Mouse (Mus musculus): Measurements from ENCODE around the gene Ttc27. TPM values are rescaled to one million over a fixed set of nuclear protein-coding genes. Genes with fewer than 3 reads are reported as not detected.

The Ttc27 gene
- polyA plus RNA-seq, 1 experiment from 2014 or later: 20.9 TPM

GRCm38 (mm10) chr17:74807509-74808248 is 90.1 kb downstream of the Ttc27 start:
- Histone ChIP-seq H3K9me3 (replicated peaks; ENCODE audit: low read length) (no peaks in the 10 kb centered on the region), H3K4me1 (replicated peaks; ENCODE audit: insufficient read depth, low read length) (no peaks in the 10 kb centered on the region), H3K9ac (ENCODE audit: low read depth, low read length) (no peak overlapping the region), H3K36me3 (ENCODE audit: insufficient read depth, low read length) (no peaks in the 10 kb centered on the region), H3K4me2 (ENCODE audit: low read length) (no peak overlapping the region), H3K27ac (no peak overlapping the region), H3K4me3 (replicated peaks; ENCODE audit: low read depth, low read length) (no peak overlapping the region), H3K27me3 (ENCODE audit: insufficient read depth, low read length) (no peaks in the 10 kb centered on the region)
- DNase-seq (ENCODE audit: low spot score) (no peak), ATAC-seq (replicated peaks; ENCODE audit: low FRiP score, low read depth) (no peak)
- 71% methylated on average over 9 of the region's 9 CpGs for WGBS
- no peak for TF ChIP-seq CTCF (IDR thresholded peaks at IDR 0.05; ENCODE audit: low read depth)

- no peak overlapping the region for H3K4me2 ChIP-seq (ENCODE audit: low read length)
Measured at GRCm38 (mm10) chr17:74808330-74808729, 90.8 kb downstream of the Ttc27 start.

DNA sequence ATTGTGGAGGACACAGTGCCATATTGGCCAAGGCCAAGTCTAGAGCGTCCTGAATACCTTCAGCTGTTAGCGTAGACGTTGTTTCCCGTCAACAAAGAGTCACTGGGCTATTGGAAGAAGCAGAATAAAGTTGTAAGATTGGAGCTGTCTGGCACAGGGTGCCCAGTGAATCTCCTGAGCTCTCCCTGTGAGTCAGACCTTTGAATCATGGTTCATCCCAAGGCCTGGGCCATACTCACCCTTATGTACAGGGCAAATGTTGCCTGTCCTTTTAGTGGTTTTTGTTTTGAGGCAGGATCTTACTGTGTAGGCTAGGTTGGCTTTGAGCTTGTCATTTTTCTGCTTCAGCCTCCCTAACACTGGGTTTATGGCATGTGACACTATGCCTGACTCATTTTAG is 91.4 kb downstream of the Ttc27 start:
- no peak for ATAC-seq (replicated peaks; ENCODE audit: low FRiP score, low read depth)
- WGBS: 85% methylated on average over 4 of the region's 4 CpGs
- no peaks in the 10 kb centered on the region for H3K36me3 ChIP-seq (ENCODE audit: insufficient read depth, low read length)

More at GRCm38 (mm10) chr17:74808330-74808729, 90.8 kb downstream of the Ttc27 start:
- H3K36me3 ChIP-seq (ENCODE audit: insufficient read depth, low read length): no peaks in the 10 kb centered on the region
- 74% methylated on average over 1 of the region's 1 CpGs for WGBS
- H3K4me3 ChIP-seq (replicated peaks; ENCODE audit: low read depth, low read length): no peak overlapping the region
- ATAC-seq (replicated peaks; ENCODE audit: low FRiP score, low read depth) (no peak), DNase-seq (ENCODE audit: low spot score) (no peak)
- TF ChIP-seq CTCF (IDR thresholded peaks at IDR 0.05; ENCODE audit: low read depth): no peak
- H3K4me1 ChIP-seq (replicated peaks; ENCODE audit: insufficient read depth, low read length): no peaks in the 10 kb centered on the region
- no peak overlapping the region for H3K27ac ChIP-seq
- no peaks in the 10 kb centered on the region for H3K27me3 ChIP-seq (ENCODE audit: insufficient read depth, low read length)
- no peaks in the 10 kb centered on the region for H3K9me3 ChIP-seq (replicated peaks; ENCODE audit: low read length)
- H3K9ac ChIP-seq (ENCODE audit: low read depth, low read length): no peak overlapping the region

GRCm38 (mm10) chr17:74810892-74811625 is 93.5 kb downstream of the Ttc27 start:
- no peaks in the 10 kb centered on the region for H3K36me3 ChIP-seq (ENCODE audit: insufficient read depth, low read length)
- H3K27me3 ChIP-seq (ENCODE audit: insufficient read depth, low read length): no peaks in the 10 kb centered on the region
- TF ChIP-seq CTCF (IDR thresholded peaks at IDR 0.05; ENCODE audit: low read depth): peak; percentile 88
- no peak overlapping the region for H3K4me3 ChIP-seq (replicated peaks; ENCODE audit: low read depth, low read length)
- peak; percentile 88 for DNase-seq (ENCODE audit: low spot score)
- H3K9me3 ChIP-seq (replicated peaks; ENCODE audit: low read length): no peaks in the 10 kb centered on the region
- WGBS: 21% methylated on average over 3 of the region's 3 CpGs
- H3K27ac ChIP-seq: no peak overlapping the region
- H3K4me1 ChIP-seq (replicated peaks; ENCODE audit: insufficient read depth, low read length): no peaks in the 10 kb centered on the region
- ATAC-seq (replicated peaks; ENCODE audit: low FRiP score, low read depth): peak; percentile 61
- no peak overlapping the region for H3K9ac ChIP-seq (ENCODE audit: low read depth, low read length)
- H3K4me2 ChIP-seq (ENCODE audit: low read length): no peak overlapping the region

More for the DNA sequence above, 91.4 kb downstream of the Ttc27 start:
- Histone ChIP-seq H3K9me3 (replicated peaks; ENCODE audit: low read length) (no peaks in the 10 kb centered on the region), H3K4me1 (replicated peaks; ENCODE audit: insufficient read depth, low read length) (no peaks in the 10 kb centered on the region), H3K27ac (no peak overlapping the region), H3K4me3 (replicated peaks; ENCODE audit: low read depth, low read length) (no peak overlapping the region), H3K9ac (ENCODE audit: low read depth, low read length) (no peak overlapping the region), H3K27me3 (ENCODE audit: insufficient read depth, low read length) (no peaks in the 10 kb centered on the region), H3K4me2 (ENCODE audit: low read length) (no peak overlapping the region)
- no peak for DNase-seq (ENCODE audit: low spot score)
- no peak for TF ChIP-seq CTCF (IDR thresholded peaks at IDR 0.05; ENCODE audit: low read depth)

DNA sequence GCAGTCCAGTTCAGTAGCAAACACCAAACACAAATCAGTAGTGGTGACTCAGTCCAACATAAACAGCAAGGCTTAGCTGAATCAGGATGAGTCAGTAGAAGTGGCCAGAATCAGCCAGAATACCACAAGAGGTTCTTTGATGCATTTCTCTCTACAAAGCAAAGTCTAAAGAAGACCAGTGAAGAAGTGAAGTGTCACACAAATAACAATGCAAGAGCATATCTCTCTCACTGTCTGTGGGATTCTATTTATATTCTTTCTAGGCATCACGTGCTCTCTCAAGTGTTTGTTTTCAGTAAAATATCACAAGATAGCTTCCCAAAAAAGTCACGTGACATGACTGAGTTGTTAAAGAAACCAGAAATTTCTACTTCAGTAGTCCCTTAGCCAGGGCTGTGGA is 102.2 kb downstream of the Ttc27 start:
- no peak for ATAC-seq (replicated peaks; ENCODE audit: low FRiP score, low read depth)
- no peak for DNase-seq (ENCODE audit: low spot score)
- Histone ChIP-seq H3K27ac (no peak overlapping the region), H3K9ac (ENCODE audit: low read depth, low read length) (no peak overlapping the region), H3K4me1 (replicated peaks; ENCODE audit: insufficient read depth, low read length) (no peaks in the 10 kb centered on the region), H3K4me3 (replicated peaks; ENCODE audit: low read depth, low read length) (no peak overlapping the region), H3K36me3 (ENCODE audit: insufficient read depth, low read length) (no peaks in the 10 kb centered on the region), H3K4me2 (ENCODE audit: low read length) (no peak overlapping the region), H3K27me3 (ENCODE audit: insufficient read depth, low read length) (no peaks in the 10 kb centered on the region), H3K9me3 (replicated peaks; ENCODE audit: low read length) (no peaks in the 10 kb centered on the region)
- no peak for TF ChIP-seq CTCF (IDR thresholded peaks at IDR 0.05; ENCODE audit: low read depth)
- WGBS: 76% methylated on average over 2 of the region's 2 CpGs

DNA sequence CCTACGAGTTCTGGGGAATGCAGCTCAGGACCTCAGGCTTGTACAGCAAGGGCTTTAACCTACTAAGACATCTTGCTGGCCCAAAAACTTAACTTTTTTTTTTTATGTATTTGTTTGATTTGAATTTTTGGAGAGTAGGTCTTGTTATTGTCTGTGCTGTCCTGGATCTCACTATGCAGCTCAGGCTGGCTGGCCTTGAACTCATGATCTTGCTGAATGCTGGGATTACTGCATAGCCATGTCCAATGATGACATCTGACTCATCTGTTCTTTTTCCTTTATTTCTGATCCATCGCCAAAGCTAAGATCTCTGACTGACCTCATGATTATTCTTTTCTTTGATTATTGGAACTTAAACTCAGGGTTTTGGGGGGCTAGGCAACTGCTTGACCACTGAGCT is 113.3 kb downstream of the Ttc27 start:
- Histone ChIP-seq H3K27ac (no peak overlapping the region), H3K4me2 (ENCODE audit: low read length) (no peak overlapping the region), H3K27me3 (ENCODE audit: insufficient read depth, low read length) (no peaks in the 10 kb centered on the region), H3K4me1 (replicated peaks; ENCODE audit: insufficient read depth, low read length) (no peaks in the 10 kb centered on the region), H3K4me3 (replicated peaks; ENCODE audit: low read depth, low read length) (no peak overlapping the region), H3K9ac (ENCODE audit: low read depth, low read length) (no peak overlapping the region), H3K9me3 (replicated peaks; ENCODE audit: low read length) (no peaks in the 10 kb centered on the region), H3K36me3 (ENCODE audit: insufficient read depth, low read length) (no peaks in the 10 kb centered on the region)
- no peak for DNase-seq (ENCODE audit: low spot score)
- TF ChIP-seq CTCF (IDR thresholded peaks at IDR 0.05; ENCODE audit: low read depth): no peak
- 79% methylated on average over 2 of the region's 2 CpGs for WGBS
- ATAC-seq (replicated peaks; ENCODE audit: low FRiP score, low read depth): no peak
